Mouse (Mus musculus) limb, embryonic 14.5 days (tissue): Measurements from ENCODE around the gene Clba1. TPM values are rescaled to one million over a fixed set of nuclear protein-coding genes. Genes with fewer than 3 reads are reported as not detected.

ENCODE experiments used
- ATAC-seq: fragments of 200-750 bp; cut with Nextera tagmentation; 2 replicates; pipeline ENCODE4 v1.8.0; 2017; ENCODE audit warnings: low read depth, moderate number of reproducible peaks, moderate TSS enrichment; ENCODE audit not compliant: low FRiP score
- DNase-seq: peaks from one replicate; pipeline ENCODE4 v3.0.0-alpha.2; 2015; ENCODE audit warnings: low spot score
- H3K27ac ChIP-seq: fragments of 300-500 bp; sonication (generic); replicated peaks from 2 replicates; pipeline ENCODE4 v1.5.1; 2014; ENCODE audit warnings: low read depth, mild to moderate bottlenecking, low read length, moderate library complexity, mixed read lengths
- H3K27me3 ChIP-seq: fragments of 300-500 bp; sonication (generic); 2 replicates; pipeline ENCODE4 v1.6.1; 2014; ENCODE audit warnings: low read length, mixed read lengths; ENCODE audit not compliant: control insufficient read depth, insufficient read depth
- H3K36me3 ChIP-seq: fragments of 300-500 bp; sonication (generic); 2 replicates; pipeline ENCODE4 v1.6.1; 2014; ENCODE audit warnings: mild to moderate bottlenecking, low read length, moderate library complexity, mixed read lengths; ENCODE audit not compliant: control insufficient read depth, insufficient read depth
- H3K4me1 ChIP-seq: fragments of 300-500 bp; sonication (generic); 2 replicates; pipeline ENCODE4 v1.6.1; 2014; ENCODE audit warnings: antibody characterized with exemption, low read length, mixed read lengths; ENCODE audit not compliant: control insufficient read depth, insufficient read depth
- H3K4me2 ChIP-seq: fragments of 300-500 bp; sonication (generic); replicated peaks from 2 replicates; pipeline ENCODE4 v1.6.1; 2014; ENCODE audit warnings: low read depth, mild to moderate bottlenecking, low read length, moderate library complexity; ENCODE audit not compliant: severe bottlenecking
- H3K4me3 ChIP-seq: fragments of 300-500 bp; sonication (generic); replicated peaks from 2 replicates; pipeline ENCODE4 v1.5.1; 2014; ENCODE audit warnings: low read length
- H3K9ac ChIP-seq: fragments of 300-500 bp; sonication (generic); 2 replicates; pipeline ENCODE4 v1.6.1; 2014; ENCODE audit warnings: mild to moderate bottlenecking, low read depth, low read length, moderate library complexity; ENCODE audit not compliant: severe bottlenecking
- H3K9me3 ChIP-seq: fragments of 300-500 bp; sonication (generic); 2 replicates; pipeline ENCODE4 v1.6.1; 2016; ENCODE audit warnings: low read length; ENCODE audit not compliant: control insufficient read depth
- POLR2A ChIP-seq: fragments of 200-500 bp; IDR thresholded peaks from 2 replicates; pipeline ENCODE4 v1.8.0; 2012; ENCODE audit warnings: inconsistent platforms, mild to moderate bottlenecking, moderate library complexity, borderline replicate concordance; ENCODE audit not compliant: insufficient read depth, insufficient read length; ENCODE audit errors: extremely low read depth
- WGBS: fragments of 180-500 bp; shearing (Covaris S2); extraction: QIAGEN DNeasy Blood & Tissue Kit; methylation state at CpG from one replicate; pipeline ENCODE4 v1.1.7; 2014; 5-methylcytosine and 5-hydroxymethylcytosine counted together
- polyA plus RNA-seq, 2 experiments: library from polyadenylated mRNA; depleted of rRNA in 1 of 2; stranded (reverse) in 1 of 2; unstranded in 1 of 2; fragments of >200 nt; fragmentation: Nextera tagmentation in 1 of 2; extraction: Ambion mirVana in 1 of 2; gene quantifications; 2 replicates each; pipeline versions ENCODE4 v1.2.1 to v1.2.3; 2012 to 2014

The Clba1 gene
- polyA plus RNA-seq, 2 experiments, result 3.7 to 5.7 TPM

DNA sequence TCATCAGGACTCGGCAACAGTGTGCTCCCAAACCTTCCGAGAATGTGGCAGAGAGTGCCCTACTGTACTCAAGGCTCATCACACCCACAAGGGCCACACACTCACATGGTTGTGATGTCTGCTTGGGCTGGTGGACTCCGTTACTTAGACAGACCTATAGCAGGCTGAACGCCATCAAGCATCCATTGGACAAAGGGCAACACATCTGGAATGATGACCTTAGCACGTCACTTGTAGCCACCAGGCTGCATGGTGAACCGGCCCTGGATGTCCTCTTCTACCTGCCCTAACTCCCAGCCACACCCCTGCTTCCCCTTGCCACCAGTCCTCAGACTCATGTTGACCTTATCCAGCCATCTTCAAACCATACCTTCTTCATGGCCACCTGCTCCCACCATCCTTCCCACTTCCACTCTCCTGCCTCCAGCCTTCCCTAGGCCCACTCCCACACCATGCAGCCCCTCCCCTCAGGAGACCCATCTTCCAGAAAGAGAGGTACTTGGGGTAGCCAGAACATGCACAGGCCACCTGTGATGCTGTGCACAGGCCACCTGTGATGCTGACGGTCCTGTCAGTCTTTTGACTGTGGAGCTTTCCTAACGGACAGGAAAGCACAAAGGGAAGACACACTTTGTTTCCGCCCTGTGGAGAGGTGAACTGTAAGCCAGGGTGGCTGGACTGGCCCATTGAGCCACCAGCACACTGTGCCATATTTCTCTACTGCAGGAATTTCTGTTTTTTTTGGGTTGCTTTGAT is 50.0 kb downstream of the Clba1 start:
- no peak overlapping the region for H3K27ac ChIP-seq
- no peaks in the 10 kb centered on the region for H3K27me3 ChIP-seq
- no peaks in the 10 kb centered on the region for H3K4me1 ChIP-seq
- no peak for TF ChIP-seq POLR2A
- H3K9ac ChIP-seq, result no peak overlapping the region
- H3K9me3 ChIP-seq, result no peaks in the 10 kb centered on the region
- H3K4me2 ChIP-seq, result no peak overlapping the region
- 92% methylated on average over 9 of the region's 9 CpGs for WGBS
- no peaks in the 10 kb centered on the region for H3K36me3 ChIP-seq
- ATAC-seq (no peak), DNase-seq (no peak)
- no peak overlapping the region for H3K4me3 ChIP-seq

DNA sequence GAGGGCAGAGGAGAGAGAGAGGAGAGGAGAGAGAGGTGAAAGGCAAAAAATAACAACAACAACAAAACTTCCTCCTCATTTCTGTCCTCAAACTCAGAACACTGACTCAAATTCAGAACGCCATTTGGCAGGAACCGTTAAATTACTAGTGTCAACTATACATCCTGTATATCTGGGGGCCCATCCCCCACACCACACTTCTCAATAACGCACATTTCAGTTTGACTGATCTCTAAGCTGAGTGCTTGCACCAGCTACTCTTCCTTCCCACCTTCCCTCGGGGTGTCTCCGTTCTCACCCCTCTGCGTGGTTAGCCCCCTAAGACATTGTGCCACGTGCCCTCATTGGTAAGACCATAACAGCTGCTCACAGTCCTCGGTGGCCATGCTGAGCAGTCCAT is 51.2 kb downstream of the Clba1 start:
- 61% methylated on average over 8 of the region's 8 CpGs for WGBS

DNA sequence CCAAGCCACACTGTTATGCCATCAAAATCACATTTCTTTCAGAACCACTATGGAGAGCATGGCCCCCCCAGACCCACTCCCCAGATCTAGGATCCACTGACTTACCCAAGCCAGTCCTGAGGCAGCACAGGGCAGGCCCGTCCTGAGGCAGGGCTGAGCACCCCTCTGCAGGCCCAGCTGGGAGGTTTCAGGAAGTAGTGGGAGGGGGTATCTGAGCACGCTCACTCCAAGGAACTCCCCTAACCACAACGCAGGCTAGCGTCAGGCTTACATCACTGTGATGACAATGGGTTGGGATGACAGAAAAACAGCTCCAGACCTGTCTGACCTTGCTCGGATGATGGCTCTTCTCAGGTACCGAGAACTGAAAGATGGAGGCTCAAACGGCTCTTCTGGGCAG is 52.0 kb downstream of the Clba1 start:
- H3K4me3 ChIP-seq, result no peak overlapping the region
- H3K9me3 ChIP-seq, result no peaks in the 10 kb centered on the region
- no peak for TF ChIP-seq POLR2A
- no peak for ATAC-seq
- no peak for DNase-seq
- H3K4me1 ChIP-seq, result no peaks in the 10 kb centered on the region
- 62% methylated on average over 7 of the region's 7 CpGs for WGBS
- no peak overlapping the region for H3K9ac ChIP-seq
- no peak overlapping the region for H3K27ac ChIP-seq
- no peaks in the 10 kb centered on the region for H3K36me3 ChIP-seq
- no peaks in the 10 kb centered on the region for H3K27me3 ChIP-seq
- H3K4me2 ChIP-seq, result no peak overlapping the region

More for the DNA sequence above, 51.2 kb downstream of the Clba1 start:
- Histone ChIP-seq H3K9me3 (no peaks in the 10 kb centered on the region), H3K9ac (no peak overlapping the region), H3K36me3 (no peaks in the 10 kb centered on the region), H3K4me3 (no peak overlapping the region), H3K27me3 (no peaks in the 10 kb centered on the region), H3K27ac (no peak overlapping the region), H3K4me1 (no peaks in the 10 kb centered on the region), H3K4me2 (no peak overlapping the region)
- DNase-seq, result no peak
- no peak for TF ChIP-seq POLR2A
- no peak for ATAC-seq

DNA sequence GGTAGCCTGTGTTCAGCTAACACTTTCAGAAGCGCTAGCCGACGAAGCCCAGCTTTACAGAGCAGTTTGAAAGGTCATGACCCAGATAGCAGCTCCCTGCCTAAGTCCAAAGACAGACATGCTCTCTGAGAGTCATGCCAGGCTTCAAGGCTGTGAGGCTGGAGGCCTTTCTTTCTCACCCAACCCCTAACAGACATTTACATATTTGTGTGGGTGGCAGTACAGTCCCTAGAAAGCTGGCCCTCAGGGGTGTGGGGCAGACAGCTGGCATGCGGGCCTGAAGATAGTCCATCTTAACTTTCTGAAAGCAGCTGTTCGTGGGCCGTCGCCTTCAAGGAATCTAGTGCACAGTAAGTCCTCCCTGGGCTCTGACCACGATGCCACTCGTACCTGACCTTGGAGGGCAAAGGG is 53.2 kb downstream of the Clba1 start:
- H3K9ac ChIP-seq, result no peak overlapping the region
- TF ChIP-seq POLR2A, result no peak
- no peaks in the 10 kb centered on the region for H3K36me3 ChIP-seq
- H3K27me3 ChIP-seq, result no peaks in the 10 kb centered on the region
- ATAC-seq, result no peak
- H3K27ac ChIP-seq, result no peak overlapping the region
- H3K9me3 ChIP-seq, result no peaks in the 10 kb centered on the region
- H3K4me1 ChIP-seq, result no peaks in the 10 kb centered on the region
- no peak overlapping the region for H3K4me2 ChIP-seq
- 64% methylated on average over 9 of the region's 9 CpGs for WGBS
- no peak overlapping the region for H3K4me3 ChIP-seq
- DNase-seq, result no peak

DNA sequence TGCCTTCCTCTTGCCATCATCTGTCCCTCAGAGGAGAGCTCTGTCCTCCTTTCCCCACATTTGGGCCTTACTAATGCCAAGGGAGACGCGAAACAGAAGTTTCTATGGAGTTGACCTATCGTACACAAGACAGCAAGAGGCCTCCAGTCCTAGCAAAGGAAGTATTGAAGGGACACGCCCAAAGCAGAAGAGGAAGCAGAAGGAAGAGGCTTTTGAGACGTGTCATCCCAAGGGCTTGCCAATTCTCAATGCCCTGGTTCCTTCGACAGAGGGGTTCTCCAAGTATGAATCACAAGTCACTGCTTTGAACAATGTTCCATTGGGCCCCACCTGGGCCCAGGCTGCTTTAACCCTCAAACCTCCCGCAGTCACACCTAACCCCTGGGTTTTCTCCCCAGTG is 56.1 kb downstream of the Clba1 start:
- Histone ChIP-seq H3K27ac (no peak overlapping the region), H3K4me3 (no peak overlapping the region), H3K4me1 (peaks cover 3% of the 10 kb centered on the region; the same call in 1 of the 2 replicates), H3K4me2 (no peak overlapping the region), H3K9me3 (no peaks in the 10 kb centered on the region), H3K9ac (no peak overlapping the region), H3K27me3 (no peaks in the 10 kb centered on the region), H3K36me3 (no peaks in the 10 kb centered on the region)
- WGBS, result 83% methylated on average over 7 of the region's 7 CpGs
- DNase-seq (no peak), ATAC-seq (no peak)
- no peak for TF ChIP-seq POLR2A

Other genes starting within 250 kb of the Clba1 start
- gene Inf2, start 220.2 kb upstream of the Clba1 start, polyA plus RNA-seq (2012; rRNA removed), result 27.5 and 29.8 TPM in 2 replicates
- 6.9 and 7.0 TPM in 2 replicates for gene Inf2, start 220.2 kb upstream of the Clba1 start, polyA plus RNA-seq (2014; fragmentation: Nextera tagmentation; extraction: Ambion mirVana)
- 11.8 and 18.9 TPM in 2 replicates for gene Adssl1, start 188.9 kb upstream of the Clba1 start, polyA plus RNA-seq (2012; rRNA removed)
- 13.3 and 15.0 TPM in 2 replicates for gene Adssl1, start 188.9 kb upstream of the Clba1 start, polyA plus RNA-seq (2014; fragmentation: Nextera tagmentation; extraction: Ambion mirVana)
- gene Siva1, start 164.3 kb upstream of the Clba1 start, polyA plus RNA-seq (2012; rRNA removed), result 179 and 184 TPM in 2 replicates
- 282 and 284 TPM in 2 replicates for gene Siva1, start 164.3 kb upstream of the Clba1 start, polyA plus RNA-seq (2014; fragmentation: Nextera tagmentation; extraction: Ambion mirVana)
- 305 and 332 TPM in 2 replicates for gene Akt1, start 134.1 kb upstream of the Clba1 start, polyA plus RNA-seq (2012; rRNA removed)
- gene Akt1, start 134.1 kb upstream of the Clba1 start, polyA plus RNA-seq (2014; fragmentation: Nextera tagmentation; extraction: Ambion mirVana), result 148 and 181 TPM in 2 replicates
- gene Zbtb42, start 130.1 kb upstream of the Clba1 start, polyA plus RNA-seq (2012; rRNA removed), result 2.5 and 3.3 TPM in 2 replicates
- 1.9 and 2.5 TPM in 2 replicates for gene Zbtb42, start 130.1 kb upstream of the Clba1 start, polyA plus RNA-seq (2014; fragmentation: Nextera tagmentation; extraction: Ambion mirVana)
- 30.1 and 36.9 TPM in 2 replicates for gene Cep170b, start 88.5 kb upstream of the Clba1 start, polyA plus RNA-seq (2012; rRNA removed)
- gene Cep170b, start 88.5 kb upstream of the Clba1 start, polyA plus RNA-seq (2014; fragmentation: Nextera tagmentation; extraction: Ambion mirVana), result 21.3 and 23.6 TPM in 2 replicates
- 15.7 and 16.9 TPM in 2 replicates for gene Pld4, start 48.3 kb upstream of the Clba1 start, polyA plus RNA-seq (2012; rRNA removed)
- gene Pld4, start 48.3 kb upstream of the Clba1 start, polyA plus RNA-seq (2014; fragmentation: Nextera tagmentation; extraction: Ambion mirVana), result 13.4 and 14.0 TPM in 2 replicates
- gene Ahnak2, start 6.3 kb upstream of the Clba1 start, polyA plus RNA-seq (2012; rRNA removed), result 2.1 and 2.5 TPM in 2 replicates
- 3.3 TPM in 2 replicates for gene Ahnak2, start 6.3 kb upstream of the Clba1 start, polyA plus RNA-seq (2014; fragmentation: Nextera tagmentation; extraction: Ambion mirVana)
- gene Cdca4, start 20.5 kb downstream of the Clba1 start, polyA plus RNA-seq (2012; rRNA removed), result 81.0 and 89.9 TPM in 2 replicates
- gene Cdca4, start 20.5 kb downstream of the Clba1 start, polyA plus RNA-seq (2014; fragmentation: Nextera tagmentation; extraction: Ambion mirVana), result 113 and 126 TPM in 2 replicates
- gene Gpr132, start 59.3 kb downstream of the Clba1 start, polyA plus RNA-seq (2012; rRNA removed), result 0.50 and 0.63 TPM in 2 replicates
- 0.29 and 0.36 TPM in 2 replicates for gene Gpr132, start 59.3 kb downstream of the Clba1 start, polyA plus RNA-seq (2014; fragmentation: Nextera tagmentation; extraction: Ambion mirVana)
- 45.8 and 48.4 TPM in 2 replicates for gene Jag2, start 120.8 kb downstream of the Clba1 start, polyA plus RNA-seq (2012; rRNA removed)
- 12.5 and 14.3 TPM in 2 replicates for gene Jag2, start 120.8 kb downstream of the Clba1 start, polyA plus RNA-seq (2014; fragmentation: Nextera tagmentation; extraction: Ambion mirVana)
- gene Nudt14, start 133.2 kb downstream of the Clba1 start, polyA plus RNA-seq (2012; rRNA removed), result 50.4 and 54.4 TPM in 2 replicates
- gene Nudt14, start 133.2 kb downstream of the Clba1 start, polyA plus RNA-seq (2014; fragmentation: Nextera tagmentation; extraction: Ambion mirVana), result 78.4 and 96.0 TPM in 2 replicates
- 31.0 and 52.7 TPM in 2 replicates for gene Btbd6, start 167.5 kb downstream of the Clba1 start, polyA plus RNA-seq (2012; rRNA removed)
- gene Btbd6, start 167.5 kb downstream of the Clba1 start, polyA plus RNA-seq (2014; fragmentation: Nextera tagmentation; extraction: Ambion mirVana), result 27.3 and 27.4 TPM in 2 replicates
- 82.5 and 97.4 TPM in 2 replicates for gene Brf1, start 191.8 kb downstream of the Clba1 start, polyA plus RNA-seq (2012; rRNA removed)
- 60.9 and 66.2 TPM in 2 replicates for gene Brf1, start 191.8 kb downstream of the Clba1 start, polyA plus RNA-seq (2014; fragmentation: Nextera tagmentation; extraction: Ambion mirVana)
- 55.0 and 62.3 TPM in 2 replicates for gene Pacs2, start 205.6 kb downstream of the Clba1 start, polyA plus RNA-seq (2012; rRNA removed)
- gene Pacs2, start 205.6 kb downstream of the Clba1 start, polyA plus RNA-seq (2014; fragmentation: Nextera tagmentation; extraction: Ambion mirVana), result 16.3 and 16.5 TPM in 2 replicates